Mouse (Mus musculus) C2C12 (cell line): Measurements from ENCODE around the gene Wfdc2. TPM values are rescaled to one million over a fixed set of nuclear protein-coding genes. Genes with fewer than 3 reads are reported as not detected.
"Not testable (repeated sequence)": the region's sequence is repeated elsewhere in the genome, so short reads cannot be mapped to it uniquely, and the experiment has no call there.

Experiments used
- H3K27me3 ChIP-seq: one replicate; pipeline ENCODE4 v1.6.1; 2011; ENCODE audit not compliant: control insufficient read depth, insufficient read depth, insufficient read length
- H3K36me3 ChIP-seq: one replicate; pipeline ENCODE4 v1.6.1; 2011; ENCODE audit not compliant: control insufficient read depth, insufficient read depth
- H3K4me3 ChIP-seq: one replicate; pipeline ENCODE4 v1.5.1; 2011; ENCODE audit warnings: mild to moderate bottlenecking, control low read depth; ENCODE audit not compliant: poor library complexity, insufficient read depth, severe bottlenecking
- H3K79me2 ChIP-seq: one replicate; pipeline ENCODE4 v1.6.1; 2011; ENCODE audit not compliant: control insufficient read depth, insufficient read depth
- H3K79me3 ChIP-seq: one replicate; pipeline ENCODE4 v1.6.1; 2011; ENCODE audit warnings: low read depth, control low read depth
- H3ac ChIP-seq: one replicate; pipeline ENCODE3; 2011; ENCODE audit warnings: low read depth; ENCODE audit not compliant: control insufficient read depth, insufficient read length
- CEBPB ChIP-seq: IDR thresholded peaks from one replicate; pipeline ENCODE4 v1.6.1; 2011; ENCODE audit warnings: low read depth, mild to moderate bottlenecking, control low read depth, moderate library complexity
- CTCF ChIP-seq: IDR thresholded peaks from one replicate; pipeline ENCODE4 v1.5.1; 2011; ENCODE audit not compliant: control insufficient read depth, insufficient read depth, insufficient read length
- FOSL1 ChIP-seq: IDR thresholded peaks from one replicate; pipeline ENCODE4 v1.8.0; 2011; ENCODE audit warnings: mild to moderate bottlenecking, low read length; ENCODE audit not compliant: poor library complexity, insufficient read depth, severe bottlenecking
- MAX ChIP-seq: IDR thresholded peaks from one replicate; pipeline ENCODE4 v1.6.1; 2011; ENCODE audit warnings: mild to moderate bottlenecking, control low read depth
- MYOD1 ChIP-seq: IDR thresholded peaks from one replicate; pipeline ENCODE4 v1.6.1; 2011; ENCODE audit warnings: low read depth; ENCODE audit not compliant: control insufficient read depth, insufficient read length
- MYOG ChIP-seq: IDR thresholded peaks from one replicate; pipeline ENCODE4 v1.6.1; 2011; ENCODE audit not compliant: control insufficient read depth, insufficient read length; ENCODE audit errors: extremely low read depth
- USF1 ChIP-seq: IDR thresholded peaks from one replicate; pipeline ENCODE4 v1.6.1; 2011; ENCODE audit warnings: low read depth, mild to moderate bottlenecking, control low read depth, moderate library complexity
- polyA plus RNA-seq: library from polyadenylated mRNA; unstranded; fragments of >200 nt; fragmentation: generic; extraction: Trizol; gene quantifications from one replicate; pipeline ENCODE4 v1.2.1, GENCODE M21; 2012; ENCODE audit warnings: missing spikeins

Wfdc2 gene
- polyA plus RNA-seq, 1 experiment, result not detected

DNA sequence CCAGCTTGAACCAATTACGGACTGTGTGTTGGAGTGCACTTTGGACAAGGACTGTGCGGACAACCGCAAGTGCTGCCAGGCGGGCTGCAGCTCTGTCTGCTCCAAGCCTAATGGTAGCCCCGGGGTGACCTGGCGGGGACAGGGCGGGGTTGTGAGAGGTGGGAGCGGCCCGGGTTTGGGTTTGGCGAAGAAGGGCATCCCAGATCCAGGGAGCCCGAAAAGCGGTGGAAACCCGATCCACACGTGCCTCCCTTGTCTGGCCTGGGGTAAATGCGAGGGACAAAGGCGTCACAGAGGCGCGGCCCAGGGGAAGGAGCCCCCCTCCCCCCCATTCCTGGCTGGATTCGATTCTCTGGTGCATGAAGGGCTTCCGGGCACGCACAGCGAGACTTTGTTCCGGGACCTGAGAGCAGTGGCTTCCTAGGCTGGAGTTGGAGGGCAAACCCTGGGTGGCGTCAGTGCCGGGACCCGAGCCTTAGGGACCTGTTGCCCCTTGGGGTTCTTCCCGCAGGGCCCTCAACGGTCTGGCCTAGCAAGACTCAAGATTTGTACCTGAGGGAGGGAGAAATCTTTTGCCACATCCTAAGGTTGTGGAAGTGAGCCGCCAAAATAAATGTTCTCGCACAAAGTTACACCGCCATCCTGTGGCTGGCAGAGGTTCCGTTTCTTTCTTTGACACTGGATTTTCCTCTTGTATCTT lies 1.3 kb downstream of the Wfdc2 start:
- H3K27me3 ChIP-seq, result peaks cover 49% of the 10 kb centered on the region
- H3K79me2 ChIP-seq, result no peaks in the 10 kb centered on the region
- no peaks in the 10 kb centered on the region for H3K36me3 ChIP-seq
- TF ChIP-seq MAX, result no peak
- TF ChIP-seq FOSL1, result no peak
- no peak for TF ChIP-seq CEBPB
- no peak for TF ChIP-seq CTCF
- TF ChIP-seq MYOD1, result no peak
- no peak for TF ChIP-seq USF1
- TF ChIP-seq MYOG, result no peak
- H3ac ChIP-seq, result no peak overlapping the region
- H3K79me3 ChIP-seq, result no peaks in the 10 kb centered on the region
- no peak overlapping the region for H3K4me3 ChIP-seq

DNA sequence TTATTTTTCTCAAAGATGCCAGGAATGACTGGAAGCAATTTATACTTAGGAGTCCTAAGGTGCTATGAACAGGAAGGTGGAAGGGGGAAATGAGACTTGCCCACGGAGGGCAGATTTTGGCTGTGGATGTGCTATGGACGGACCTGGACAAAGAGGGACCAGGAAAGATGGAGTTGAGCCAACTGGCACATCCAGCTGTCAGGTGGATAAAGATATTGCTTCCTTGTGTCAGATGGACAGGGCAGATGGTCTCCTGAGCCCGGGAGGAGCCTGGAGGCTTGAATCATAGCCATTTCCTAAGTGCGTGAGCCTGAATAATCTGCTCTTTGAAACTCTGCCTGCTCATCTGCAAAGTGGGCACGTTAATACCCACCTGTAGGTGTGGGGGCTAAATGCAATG lies 2.1 kb downstream of the Wfdc2 start:
- TF ChIP-seq MYOG, result no peak
- TF ChIP-seq CEBPB, result no peak
- H3K79me3 ChIP-seq, result no peaks in the 10 kb centered on the region
- no peak overlapping the region for H3ac ChIP-seq
- peaks cover 58% of the 10 kb centered on the region for H3K27me3 ChIP-seq
- no peak overlapping the region for H3K4me3 ChIP-seq
- H3K79me2 ChIP-seq, result no peaks in the 10 kb centered on the region
- no peaks in the 10 kb centered on the region for H3K36me3 ChIP-seq

DNA sequence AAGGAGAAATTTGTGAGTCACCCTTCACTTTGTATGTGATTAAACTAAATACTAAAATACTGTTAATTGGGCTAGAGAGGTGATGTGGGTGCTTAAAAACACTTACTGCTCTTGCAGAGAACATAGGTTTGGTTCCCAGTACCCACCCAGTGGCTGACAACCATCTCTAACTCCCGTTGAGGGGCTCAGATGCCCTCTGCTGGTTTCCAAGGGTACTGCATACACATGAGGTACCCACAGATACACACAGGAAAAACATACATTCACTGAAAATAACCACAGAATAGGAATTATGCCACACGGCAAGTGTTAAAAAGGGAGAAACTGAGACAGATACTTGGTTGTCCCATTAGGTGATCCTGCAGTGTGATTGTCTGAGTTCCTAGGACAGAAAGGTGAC lies 4.8 kb downstream of the Wfdc2 start:
- peaks cover 77% of the 10 kb centered on the region for H3K27me3 ChIP-seq
- no peaks in the 10 kb centered on the region for H3K36me3 ChIP-seq
- TF ChIP-seq CTCF (no peak), USF1 (no peak), MYOD1 (no peak), MYOG (no peak), FOSL1 (no peak), CEBPB (no peak), MAX (no peak)
- no peaks in the 10 kb centered on the region for H3K79me2 ChIP-seq
- H3K79me3 ChIP-seq, result no peaks in the 10 kb centered on the region
- no peak overlapping the region for H3K4me3 ChIP-seq
- H3ac ChIP-seq, result no peak overlapping the region

DNA sequence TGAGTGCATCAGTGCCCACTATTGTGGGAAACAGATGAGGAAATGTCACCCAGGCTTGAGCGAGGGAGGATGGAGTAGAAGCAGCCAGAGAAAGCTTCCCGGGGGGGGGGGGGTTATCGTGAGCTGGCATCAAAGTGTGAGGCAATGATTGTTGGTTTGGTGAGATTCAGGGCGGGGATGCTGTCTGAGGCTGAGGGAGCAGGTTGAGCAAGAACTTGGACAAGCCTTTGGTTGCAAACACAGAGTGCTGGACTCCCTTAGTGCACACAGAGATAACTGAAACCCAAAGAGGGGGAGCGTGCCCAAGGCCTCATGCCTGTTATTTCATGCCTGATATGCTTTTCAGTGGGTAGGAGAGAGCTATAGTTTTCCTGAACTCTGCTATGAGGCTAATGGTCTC lies 5.2 kb downstream of the Wfdc2 start:
- Histone ChIP-seq H3K79me3 (no peaks in the 10 kb centered on the region), H3K79me2 (no peaks in the 10 kb centered on the region), H3ac (no peak overlapping the region), H3K27me3 (peaks cover 77% of the 10 kb centered on the region), H3K36me3 (no peaks in the 10 kb centered on the region), H3K4me3 (no peak overlapping the region)
- TF ChIP-seq MYOD1 (no peak), MAX (no peak), CEBPB (no peak), CTCF (no peak)

DNA sequence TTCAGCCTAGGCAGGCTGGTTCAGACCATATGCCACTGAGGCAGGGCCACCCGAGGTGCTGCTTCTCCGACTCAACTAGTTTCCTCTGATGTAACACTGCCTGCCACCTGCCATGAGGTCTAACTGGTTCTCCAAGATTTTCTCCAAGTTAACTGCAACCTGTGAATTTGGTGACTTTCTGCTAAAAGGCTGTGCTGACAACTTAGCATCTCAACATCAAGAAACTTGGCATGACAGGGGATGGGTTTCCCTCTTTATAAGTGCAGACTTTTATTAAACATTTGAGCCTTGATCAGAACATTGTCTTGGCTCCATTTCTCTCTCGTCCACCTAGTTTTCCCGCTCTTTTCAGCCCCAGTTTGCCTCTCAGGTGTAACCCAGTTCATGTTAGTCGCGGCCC lies 11.1 kb downstream of the Wfdc2 start, which contains the start of gene Spint3:
Gene Spint3, minus strand, starts transcription at position 101 of the 400 bp plus-strand sequence.
- not testable (repeated sequence) for H3K79me3 ChIP-seq, H3ac ChIP-seq, H3K4me3 ChIP-seq, H3K36me3 ChIP-seq, H3K79me2 ChIP-seq
- peaks cover 76% of the 10 kb centered on the region for H3K27me3 ChIP-seq

DNA sequence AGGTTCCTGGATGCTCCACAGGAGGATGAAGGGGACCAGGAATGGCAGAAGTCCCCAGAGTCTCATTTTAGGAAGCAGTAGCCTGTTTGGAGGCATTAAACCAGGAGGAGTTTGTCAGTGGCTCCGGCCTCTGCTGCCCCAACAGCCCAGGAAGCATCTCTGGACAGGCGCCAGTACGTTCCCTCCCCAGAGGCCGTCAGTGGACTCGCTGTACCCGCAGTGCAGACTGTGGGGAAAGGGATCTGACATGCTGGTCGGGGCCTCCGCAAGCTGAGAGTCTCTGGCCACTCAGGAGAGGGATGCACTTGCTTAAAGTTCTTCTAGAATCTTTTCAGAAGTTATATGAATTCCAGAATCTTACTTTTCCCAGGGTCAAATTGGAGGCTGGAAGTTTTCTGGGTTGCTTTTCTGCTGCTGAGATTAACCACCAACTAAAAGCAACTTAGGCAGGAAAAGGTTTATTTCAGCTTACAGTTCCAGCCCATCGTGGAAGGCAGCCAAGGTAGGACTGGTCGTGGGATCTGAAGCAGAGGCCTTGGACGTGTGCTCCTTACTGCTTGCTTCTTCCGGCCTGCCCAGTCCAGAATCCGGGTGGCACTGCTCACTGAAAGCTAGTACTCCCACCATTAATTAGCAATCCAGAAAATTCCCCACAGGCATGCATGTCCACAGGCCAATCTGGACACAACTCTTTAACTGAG lies 23.0 kb downstream of the Wfdc2 start, which contains the start of gene Wfdc6a:
Gene Wfdc6a, minus strand, starts transcription at position 423 of the 701 bp plus-strand sequence.
- not testable (repeated sequence) for H3ac ChIP-seq, H3K36me3 ChIP-seq, H3K4me3 ChIP-seq, H3K79me2 ChIP-seq, H3K79me3 ChIP-seq
- peaks cover 50% of the 10 kb centered on the region for H3K27me3 ChIP-seq

DNA sequence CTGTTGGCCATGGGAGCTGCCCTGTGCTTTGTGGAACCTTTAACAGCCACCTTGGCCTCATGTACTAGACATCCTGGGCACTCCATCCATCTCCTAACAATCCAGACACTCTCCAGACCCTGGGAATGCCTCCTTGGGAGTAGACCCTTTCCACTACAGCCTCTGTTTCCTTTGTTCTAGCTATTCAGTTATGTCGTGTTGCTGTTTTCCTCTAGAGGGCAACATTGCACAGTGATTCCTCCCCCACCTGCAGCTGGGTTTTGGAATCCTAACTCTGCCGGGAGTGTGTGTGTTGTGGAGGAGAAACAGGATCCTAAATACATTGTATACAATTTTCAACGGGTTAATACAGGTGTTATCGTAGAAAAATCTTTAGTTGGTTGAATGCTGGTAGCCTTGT lies 29.8 kb downstream of the Wfdc2 start:
- no peaks in the 10 kb centered on the region for H3K79me3 ChIP-seq

More for the DNA sequence above, 29.8 kb downstream of the Wfdc2 start:
- H3K4me3 ChIP-seq, result no peak overlapping the region
- H3K27me3 ChIP-seq, result peaks cover 53% of the 10 kb centered on the region
- H3ac ChIP-seq, result no peak overlapping the region
- no peaks in the 10 kb centered on the region for H3K79me2 ChIP-seq
- TF ChIP-seq MYOD1 (no peak), CTCF (peak; percentile 20)
- H3K36me3 ChIP-seq, result no peaks in the 10 kb centered on the region
